Mouse (Mus musculus): ENCODE data around the gene 4930524N10Rik.

The 4930524N10Rik gene

DNA sequence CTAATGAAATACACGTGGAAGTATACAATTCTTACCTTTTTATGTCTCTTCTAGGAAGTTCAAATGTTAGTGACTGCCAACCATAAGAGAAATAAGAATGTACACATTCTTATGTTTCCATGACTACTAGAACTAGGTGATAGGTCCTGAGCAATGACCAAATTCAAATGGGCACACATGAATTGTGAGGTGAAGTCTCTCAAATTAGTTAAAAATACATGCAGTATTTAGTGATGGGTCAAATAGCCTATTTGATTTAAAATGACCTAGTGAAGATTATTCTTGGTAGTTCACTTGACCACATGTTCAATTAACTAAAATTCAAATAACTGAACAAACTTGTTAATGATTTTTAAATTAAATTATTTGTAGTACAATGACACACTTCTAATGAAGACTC is at the start of gene 4930524N10Rik:
TSS of gene 4930524N10Rik (minus strand) at position 101 of the 400 bp plus-strand sequence.
- no peak for DNase-seq (ENCODE audit: low spot score)

DNA sequence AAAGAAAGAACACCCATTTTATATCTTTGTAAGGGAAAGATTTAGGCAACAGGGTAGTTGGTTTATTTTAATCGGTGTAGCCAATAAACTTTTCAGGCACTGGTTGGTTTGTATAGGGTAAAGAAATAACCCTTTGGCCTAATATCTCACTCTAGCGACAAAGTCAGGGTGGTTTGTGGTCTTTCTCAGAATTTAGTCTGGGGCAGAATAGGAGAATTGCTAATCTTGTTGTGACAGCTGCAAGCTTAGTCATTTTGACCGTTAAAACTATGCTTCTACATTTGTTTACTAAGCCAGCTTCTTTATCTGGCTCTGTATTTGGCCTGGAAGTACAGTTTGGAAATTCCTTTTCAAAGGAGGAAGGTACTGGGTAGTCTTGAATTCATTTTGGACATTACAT is 6.8 kb upstream of the 4930524N10Rik start:
- DNase-seq (ENCODE audit: low spot score) = no peak

DNA sequence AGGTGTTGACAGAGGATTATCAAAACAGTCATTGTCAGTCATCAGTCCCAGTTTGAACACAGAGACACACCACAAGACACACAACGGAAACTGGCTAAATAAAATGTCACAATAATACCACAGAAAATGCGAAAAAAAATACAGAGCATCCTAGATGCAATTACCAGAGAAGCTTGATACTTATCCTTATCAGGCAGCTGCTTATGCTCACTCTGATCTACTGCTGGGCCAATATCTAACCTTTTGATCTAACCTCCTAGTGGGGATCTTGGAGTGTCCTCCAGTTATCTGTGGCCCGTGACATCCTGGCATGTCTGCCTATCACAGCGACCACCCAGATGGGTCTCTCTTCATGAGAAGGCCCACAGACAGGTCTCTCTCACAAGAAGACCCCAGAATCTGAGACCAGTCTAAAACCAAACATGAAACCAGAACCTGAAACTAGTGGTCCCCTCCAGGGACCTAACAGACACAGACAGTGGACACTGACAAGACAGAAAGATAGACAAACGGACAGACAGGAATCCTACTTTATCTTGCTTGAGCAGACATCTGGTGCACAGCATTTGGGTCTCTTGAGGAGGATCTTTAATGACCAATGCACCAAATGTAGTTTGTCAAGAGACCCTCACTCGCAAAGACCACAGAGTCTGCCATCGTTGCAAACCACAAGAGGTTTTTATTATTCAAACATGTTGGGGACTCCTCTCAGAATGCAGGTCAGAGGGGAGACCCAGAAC is 6.3 kb upstream of the 4930524N10Rik start:
- no peak for DNase-seq (ENCODE audit: low spot score)

DNA sequence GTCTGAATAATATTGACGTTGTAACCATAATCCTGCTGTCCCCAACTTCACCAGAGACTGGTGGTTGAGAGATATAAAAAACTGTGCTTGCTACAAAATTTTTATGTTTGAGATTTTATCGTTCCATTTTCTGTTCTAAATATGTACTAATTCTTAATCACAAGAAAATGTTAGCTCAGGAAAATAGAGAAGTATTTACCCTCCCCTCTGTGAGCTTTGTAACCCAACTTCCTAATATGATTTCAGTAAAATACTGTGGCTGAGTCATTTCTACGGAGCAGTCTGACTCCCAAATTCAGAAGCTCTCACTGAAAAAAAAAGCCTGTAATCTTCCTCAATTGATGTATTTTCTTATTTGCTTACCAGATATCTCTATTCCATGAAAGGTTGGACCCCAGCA is 4.7 kb upstream of the 4930524N10Rik start:
- DNase-seq (ENCODE audit: low spot score) = no peak
